Mouse (Mus musculus): ENCODE results near the gene Gmfg.
A peak's percentile ranks its signal among the peaks of the same experiment; 100 is the strongest.

DNA sequence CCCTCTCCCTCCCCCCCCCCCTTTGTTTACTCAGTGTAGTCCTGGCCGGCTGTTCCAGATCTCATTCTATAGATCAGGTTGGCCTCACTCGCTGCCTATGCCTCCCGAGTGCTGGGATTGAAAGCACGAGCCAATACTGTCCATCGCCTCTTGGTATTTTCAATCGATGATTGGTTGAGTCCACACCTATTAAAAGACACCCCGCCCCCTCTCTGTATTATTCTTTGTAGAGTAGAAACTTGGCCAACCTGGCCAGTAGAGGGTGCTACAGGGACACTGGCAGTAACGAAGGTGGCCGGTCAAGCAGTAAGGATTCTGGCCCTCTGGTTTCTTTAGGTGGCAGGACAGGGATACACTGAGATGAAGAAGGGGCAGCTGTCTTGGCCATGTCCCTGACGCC lies 53.2 kb downstream of the Gmfg start:
- TF ChIP-seq POLR2A (IDR thresholded peaks at IDR 0.05; ENCODE audit: borderline replicate concordance, extremely low read depth, insufficient read depth, insufficient read length, poor library complexity, severe bottlenecking) (no peak), CTCF (IDR thresholded peaks at IDR 0.05; ENCODE audit: borderline replicate concordance, extremely low read depth, insufficient read depth, insufficient read length) (peak; percentile 46; the same call in 1 of the 2 replicates)
